In the genomic region with DNA sequence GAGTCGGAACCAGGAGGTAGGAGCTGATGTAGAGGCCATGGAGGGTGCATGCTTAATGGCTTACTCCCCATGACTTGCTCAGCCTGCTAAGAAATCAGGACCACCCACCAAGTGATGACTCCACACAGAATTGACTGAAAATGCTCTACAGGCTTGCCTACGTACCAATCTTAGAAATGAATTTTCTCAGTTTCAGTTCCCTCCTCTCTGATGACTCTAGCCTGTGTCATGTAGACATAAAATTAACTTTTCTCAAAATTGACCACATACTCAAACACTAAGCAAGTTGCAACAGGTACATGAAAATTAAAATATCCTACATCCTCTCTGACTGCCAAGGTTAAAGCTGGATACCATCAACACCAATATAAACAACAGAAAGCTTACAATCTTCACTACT, we compare ENCODE assay signal across 25 mouse cellular contexts.
"Had no signal": no experiment of that assay in that cellular context is flagged by ENCODE, and none has a peak within 500 bp of the region (broad histone marks: within the 10 kb centered on the region; RNA-seq: fewer than 3 reads in every experiment).

No protein-coding gene starts in this region.

- H3K4me1 ChIP-seq: embryonic facial prominence, embryonic 10.5 days; embryonic facial prominence, embryonic 12.5 days; embryonic facial prominence, embryonic 13.5 days; embryonic facial prominence, embryonic 15.5 days; forebrain, embryonic 10.5 days; forebrain, embryonic 12.5 days; forebrain, embryonic 13.5 days; forebrain, embryonic 15.5 days; heart, embryonic 10.5 days had no signal

- H3K9me3 ChIP-seq: embryonic facial prominence, embryonic 10.5 days; embryonic facial prominence, embryonic 12.5 days; embryonic facial prominence, embryonic 13.5 days; embryonic facial prominence, embryonic 15.5 days; forebrain, embryonic 10.5 days; forebrain, embryonic 12.5 days; forebrain, embryonic 13.5 days; forebrain, embryonic 15.5 days; heart, embryonic 10.5 days had no signal

- H3K36me3 ChIP-seq: embryonic facial prominence, embryonic 10.5 days; embryonic facial prominence, embryonic 12.5 days; embryonic facial prominence, embryonic 13.5 days; embryonic facial prominence, embryonic 15.5 days; forebrain, embryonic 10.5 days; forebrain, embryonic 12.5 days; forebrain, embryonic 15.5 days; heart, embryonic 10.5 days had no signal

- H3K27ac ChIP-seq: embryonic facial prominence, embryonic 10.5 days; embryonic facial prominence, embryonic 12.5 days; embryonic facial prominence, embryonic 13.5 days; embryonic facial prominence, embryonic 15.5 days; forebrain, embryonic 10.5 days; forebrain, embryonic 12.5 days; forebrain, embryonic 13.5 days; forebrain, embryonic 15.5 days; gastrocnemius, adult 2 months; heart, adult 2 months; heart, embryonic 10.5 days had no signal

- H3K4me3 ChIP-seq: embryonic facial prominence, embryonic 10.5 days; embryonic facial prominence, embryonic 12.5 days; embryonic facial prominence, embryonic 13.5 days; embryonic facial prominence, embryonic 15.5 days; erythroblast, embryonic 14.5 days; forebrain, embryonic 10.5 days; forebrain, embryonic 12.5 days; forebrain, embryonic 13.5 days; forebrain, embryonic 15.5 days; gastrocnemius, adult 2 months; heart, adult 2 months; heart, embryonic 10.5 days had no signal

- H3K27me3 ChIP-seq: embryonic facial prominence, embryonic 12.5 days; embryonic facial prominence, embryonic 13.5 days; embryonic facial prominence, embryonic 15.5 days; forebrain, embryonic 12.5 days; forebrain, embryonic 13.5 days; forebrain, embryonic 15.5 days had no signal

- H3K4me2 ChIP-seq: embryonic facial prominence, embryonic 12.5 days; embryonic facial prominence, embryonic 13.5 days; embryonic facial prominence, embryonic 15.5 days; forebrain, embryonic 12.5 days; forebrain, embryonic 13.5 days; forebrain, embryonic 15.5 days had no signal

- H3K9ac ChIP-seq: embryonic facial prominence, embryonic 12.5 days; embryonic facial prominence, embryonic 13.5 days; embryonic facial prominence, embryonic 15.5 days; forebrain, embryonic 12.5 days; forebrain, embryonic 13.5 days; forebrain, embryonic 15.5 days; forebrain, postnatal 0 days had no signal

- DNase-seq: cerebellum, adult 9-11 months; cerebellum, postnatal 10 days; cerebellum, postnatal 14 days; cerebellum, postnatal 25 days; cerebellum, postnatal 36 days; embryo, embryonic 11 days; forebrain, postnatal 0 days; gastrocnemius, adult 2 months; gastrocnemius, postnatal 10 days; gastrocnemius, postnatal 14 days; gastrocnemius, postnatal 25 days; gastrocnemius, postnatal 36 days; heart, adult 11 months; heart, adult 18-20 months; heart, adult 2 months had no signal
